Mouse (Mus musculus): Measurements from ENCODE around the gene Cep170.

Gene Cep170

GRCm38 (mm10) chr1:176825084-176825483, 11.2 kb upstream of the Cep170 start:
- no peak for DNase-seq (ENCODE audit: low read depth)

DNA sequence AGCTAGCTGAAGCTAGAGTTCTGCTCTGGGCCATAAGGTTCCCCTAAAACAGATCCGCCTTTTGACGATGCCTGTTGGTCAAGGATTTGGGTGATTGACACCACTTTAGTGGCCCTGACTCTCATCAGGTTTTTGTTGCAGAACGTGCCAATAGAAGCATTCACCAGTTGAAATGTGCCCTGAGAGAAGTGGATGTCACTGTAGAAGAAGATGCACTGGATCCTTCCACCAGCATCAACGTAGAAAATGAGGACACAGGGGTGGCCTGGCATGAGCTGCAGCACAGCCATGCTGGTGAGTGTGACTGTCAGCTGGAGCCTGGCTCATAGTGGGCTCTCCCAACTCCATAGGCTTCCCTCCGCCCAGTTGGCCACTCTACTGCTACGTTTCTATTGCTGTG, 10.7 kb upstream of the Cep170 start:
- DNase-seq (ENCODE audit: low read depth): no peak

- no peak for DNase-seq (ENCODE audit: low read depth)
Observed at GRCm38 (mm10) chr1:176823889-176824288, 10.0 kb upstream of the Cep170 start.

DNA sequence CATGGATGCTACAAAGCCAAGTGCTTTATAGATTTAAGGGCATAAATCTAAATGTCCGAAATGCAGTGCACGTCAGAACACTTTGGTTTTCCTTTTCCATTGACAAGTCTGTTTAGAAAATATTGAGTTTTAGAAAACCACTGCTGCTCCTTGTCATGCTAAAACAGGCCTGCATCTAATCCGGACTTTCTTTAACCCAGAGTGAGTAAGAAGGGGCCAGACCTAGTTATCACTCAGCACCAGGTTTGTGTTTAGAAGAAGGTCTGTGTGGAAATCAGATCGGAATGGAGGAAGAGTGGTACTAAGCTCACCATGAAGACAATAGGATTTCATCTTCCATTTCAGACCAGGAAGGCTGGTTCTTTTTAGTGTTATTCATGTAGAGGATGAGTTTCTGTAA, 9.1 kb upstream of the Cep170 start:
- DNase-seq (ENCODE audit: low read depth): no peak

- no peak for DNase-seq (ENCODE audit: low read depth)
Observed at GRCm38 (mm10) chr1:176821929-176822328, 8.1 kb upstream of the Cep170 start.

- DNase-seq (ENCODE audit: low read depth): no peak
Observed at GRCm38 (mm10) chr1:176818763-176819162, 4.9 kb upstream of the Cep170 start.

GRCm38 (mm10) chr1:176818147-176818546, 4.3 kb upstream of the Cep170 start:
- DNase-seq (ENCODE audit: low read depth): no peak

GRCm38 (mm10) chr1:176816728-176817127, 2.9 kb upstream of the Cep170 start:
- DNase-seq (ENCODE audit: low read depth): no peak

DNA sequence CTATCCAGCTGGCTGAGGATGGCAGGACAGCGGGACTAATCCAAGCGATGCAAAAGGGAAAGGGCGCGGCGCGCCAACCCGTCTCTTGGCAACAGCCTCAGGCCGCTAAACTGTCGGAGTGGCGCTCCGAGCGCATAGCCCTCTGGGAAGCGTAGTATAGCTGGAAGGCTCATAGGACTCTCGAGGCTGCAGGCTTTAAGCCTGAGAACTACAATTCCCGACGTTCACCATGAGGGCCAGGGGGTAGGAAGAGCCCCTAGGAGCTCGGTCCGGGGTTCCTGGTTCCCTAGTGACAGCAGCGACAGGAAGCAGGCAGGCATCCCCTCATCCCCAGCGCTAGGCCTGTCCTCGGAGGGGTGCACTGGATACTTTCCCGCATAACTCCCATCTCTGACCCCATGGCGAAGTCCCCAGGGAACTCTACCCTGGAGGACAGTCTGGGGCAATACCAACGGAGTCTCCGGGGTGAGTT, 760 bp upstream of the Cep170 start, which contains the start of gene Sdccag8:
TSS of gene Sdccag8 (plus strand) at position 70 of the 472 bp plus-strand sequence.
- DNase-seq (ENCODE audit: low read depth): peak; percentile 91

- no peak for DNase-seq (ENCODE audit: low read depth)
Observed at GRCm38 (mm10) chr1:176813292-176814035, 403 bp downstream of the Cep170 start.

- no peak for DNase-seq (ENCODE audit: low read depth)
Observed at GRCm38 (mm10) chr1:176812491-176813291, 1.2 kb downstream of the Cep170 start.

DNA sequence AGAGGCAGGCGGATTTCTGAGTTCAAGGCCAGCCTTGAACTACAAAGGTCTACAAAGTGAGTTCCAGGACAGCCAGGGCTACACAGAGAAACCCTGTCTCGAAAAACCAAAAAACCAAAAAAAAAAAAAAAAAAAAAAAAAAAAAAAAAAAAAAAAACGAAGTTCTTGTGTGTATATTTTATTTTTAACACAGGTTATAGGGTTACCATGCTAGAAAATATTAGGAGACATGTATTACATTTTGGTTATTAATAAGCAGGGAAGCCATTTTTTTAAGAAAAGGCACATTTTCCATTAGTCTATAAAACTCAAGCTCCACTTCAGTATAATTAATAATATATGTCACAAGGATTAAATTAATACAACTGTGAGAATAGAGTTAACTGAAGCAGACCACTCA, 2.0 kb downstream of the Cep170 start:
- DNase-seq (ENCODE audit: low read depth): no peak

- DNase-seq (ENCODE audit: low read depth): no peak
Observed at GRCm38 (mm10) chr1:176810161-176810560, 3.7 kb downstream of the Cep170 start.

- DNase-seq (ENCODE audit: low read depth): no peak
Observed at GRCm38 (mm10) chr1:176800728-176801365, 13.0 kb downstream of the Cep170 start.

GRCm38 (mm10) chr1:176798673-176799072, 15.2 kb downstream of the Cep170 start:
- no peak for DNase-seq (ENCODE audit: low read depth)

GRCm38 (mm10) chr1:176792175-176792574, 21.7 kb downstream of the Cep170 start:
- no peak for DNase-seq (ENCODE audit: low read depth)

GRCm38 (mm10) chr1:176789326-176789725, 24.5 kb downstream of the Cep170 start:
- DNase-seq (ENCODE audit: low read depth): no peak

DNA sequence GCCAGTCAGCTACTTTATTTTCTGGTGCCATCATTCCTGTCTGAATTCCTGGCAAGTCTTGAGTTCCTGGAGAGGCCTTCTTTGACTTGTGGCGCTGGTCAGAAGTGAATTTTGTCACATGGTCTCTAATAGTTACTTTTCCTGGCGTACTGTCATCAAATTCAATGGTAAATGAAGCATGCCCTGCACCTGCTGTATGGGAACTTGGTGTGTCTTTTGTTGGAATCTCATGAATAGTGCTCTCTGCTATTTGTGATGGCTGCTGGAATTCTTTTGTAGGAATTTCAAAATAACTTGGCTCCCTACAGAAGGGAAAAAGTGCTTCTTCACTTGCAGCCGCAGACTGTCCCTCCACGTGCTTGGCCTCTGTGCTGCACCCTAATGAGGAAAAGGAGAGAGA, 39.3 kb downstream of the Cep170 start:
- DNase-seq (ENCODE audit: low read depth): no peak

GRCm38 (mm10) chr1:176762295-176762694, 51.6 kb downstream of the Cep170 start:
- no peak for DNase-seq (ENCODE audit: low read depth)

DNA sequence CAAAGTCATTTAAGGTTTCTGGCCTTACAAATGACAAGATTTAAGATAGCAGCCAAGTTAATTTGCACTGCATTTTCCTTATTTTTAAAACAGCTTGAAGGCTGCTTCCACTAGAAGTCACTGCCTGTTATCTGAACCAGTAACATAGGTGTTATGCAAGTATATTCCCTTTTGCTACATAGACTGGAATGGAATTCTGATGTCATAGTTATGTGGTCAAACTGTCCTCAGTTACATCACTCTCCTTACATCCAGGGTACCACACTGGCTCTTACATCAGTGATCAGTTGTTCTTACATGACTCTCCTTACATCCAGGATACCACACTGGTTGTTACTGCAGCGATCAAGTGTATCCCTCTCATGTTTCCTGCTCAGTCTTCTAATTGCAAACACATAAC, 53.2 kb downstream of the Cep170 start:
- no peak for DNase-seq (ENCODE audit: low read depth)

- no peak for DNase-seq (ENCODE audit: low read depth)
Observed at GRCm38 (mm10) chr1:176755586-176755985, 58.3 kb downstream of the Cep170 start.

GRCm38 (mm10) chr1:176753861-176754718, 59.8 kb downstream of the Cep170 start:
- no peak for DNase-seq (ENCODE audit: low read depth)

Measured in c-Kit-positive CD71-positive TER-119-negative erythroid progenitor cells, embryonic 14.5 days (primary cell).